Mouse (Mus musculus) cortical plate, adult 2 months (tissue): ENCODE data around the gene Gm20683.

ENCODE experiments used
- CTCF ChIP-seq: fragments of 200-500 bp; IDR thresholded peaks from 2 replicates; pipeline ENCODE4 v1.5.1; 2011; ENCODE audit warnings: mild to moderate bottlenecking, control low read depth, low read length; ENCODE audit not compliant: insufficient read depth; ENCODE audit errors: extremely low read depth
- POLR2A ChIP-seq: fragments of 200-500 bp; IDR thresholded peaks from 2 replicates; pipeline ENCODE4 v1.6.1; 2011; ENCODE audit warnings: mild to moderate bottlenecking, low read length, control low read depth; ENCODE audit not compliant: insufficient read depth; ENCODE audit errors: extremely low read depth

- TF ChIP-seq CTCF (no peak), POLR2A (no peak)
Observed at GRCm38 (mm10) chr17:25869954-25870353, 28.4 kb upstream of the Gm20683 start.
